Mouse (Mus musculus): ENCODE results near the gene Trmt10c. TPM values are rescaled to one million over a fixed set of nuclear protein-coding genes. Genes with fewer than 3 reads are reported as not detected.

Gene Trmt10c
- polyA plus RNA-seq, 1 experiment from 2014 or later, result 24.3 TPM

DNA sequence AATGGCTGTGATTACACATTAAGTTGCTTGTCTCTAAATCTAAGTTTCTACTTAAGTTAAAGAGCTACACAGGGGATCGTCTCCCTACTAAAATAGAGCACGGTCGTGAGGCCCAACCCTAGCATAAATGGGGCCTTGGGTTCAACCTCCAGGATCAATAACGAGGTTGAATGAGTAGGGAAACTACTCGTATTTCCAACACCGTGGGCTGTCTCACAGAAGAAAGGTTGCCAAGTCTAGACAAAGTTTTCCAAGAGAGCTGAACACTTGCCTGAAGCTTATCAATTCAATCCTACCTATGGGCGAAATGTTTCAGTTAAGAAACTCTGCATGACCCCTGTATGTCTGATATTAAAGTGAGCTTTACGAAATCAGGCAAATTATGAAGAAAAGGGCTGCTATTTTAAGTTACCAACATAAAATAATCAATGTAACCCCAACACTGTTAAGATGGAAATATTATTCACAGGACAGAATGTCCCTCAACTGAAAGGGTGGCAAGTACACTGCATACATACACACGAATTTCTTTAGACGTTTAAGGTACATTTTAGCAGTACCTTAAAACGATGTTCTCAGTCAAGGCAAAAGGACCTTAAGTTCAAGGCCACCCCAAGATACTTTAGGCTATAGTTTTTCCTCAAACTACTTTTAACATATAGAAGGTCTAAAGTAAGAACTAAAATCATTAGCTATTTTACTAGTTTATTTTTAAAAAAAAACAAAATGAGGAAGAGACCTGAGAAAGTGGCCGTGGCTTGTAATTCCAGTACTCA is 9.6 kb downstream of the Trmt10c start:
- Histone ChIP-seq H3K27ac (ENCODE audit: low read length) (no peak overlapping the region), H3K9ac (ENCODE audit: low read length) (peak overlapping the region; percentile 99)
- 29% methylated on average over 12 of the region's 12 CpGs for WGBS

GRCm38 (mm10) chr16:56019660-56020059 is 18.0 kb downstream of the Trmt10c start:
- Histone ChIP-seq H3K9ac (ENCODE audit: low read length) (no peak overlapping the region), H3K9me3 (replicated peaks; ENCODE audit: control insufficient read depth, low read length) (no peaks in the 10 kb centered on the region), H3K4me1 (ENCODE audit: control insufficient read depth, insufficient read depth, low read length) (no peaks in the 10 kb centered on the region), H3K27ac (ENCODE audit: low read length) (no peak overlapping the region), H3K36me3 (ENCODE audit: control insufficient read depth, insufficient read depth) (peaks cover 44% of the 10 kb centered on the region), H3K4me3 (ENCODE audit: low read length) (no peak overlapping the region), H3K4me2 (ENCODE audit: low read depth, low read length) (no peak overlapping the region), H3K27me3 (ENCODE audit: control insufficient read depth, insufficient read depth, low read length) (no peaks in the 10 kb centered on the region)
- 91% methylated on average over 7 of the region's 7 CpGs for WGBS
- no peak for ATAC-seq (replicated peaks; ENCODE audit: extremely low read depth, insufficient read depth, low FRiP score)

More for the DNA sequence above, 9.6 kb downstream of the Trmt10c start:
- no peaks in the 10 kb centered on the region for H3K27me3 ChIP-seq (ENCODE audit: control insufficient read depth, insufficient read depth, low read length)
- no peak for ATAC-seq (replicated peaks; ENCODE audit: extremely low read depth, insufficient read depth, low FRiP score)
- peaks cover 14% of the 10 kb centered on the region for H3K36me3 ChIP-seq (ENCODE audit: control insufficient read depth, insufficient read depth)
- H3K4me3 ChIP-seq (ENCODE audit: low read length), result peak overlapping the region; percentile 97
- peak overlapping the region; percentile 93 for H3K4me2 ChIP-seq (ENCODE audit: low read depth, low read length)
- H3K4me1 ChIP-seq (ENCODE audit: control insufficient read depth, insufficient read depth, low read length), result peaks cover 15% of the 10 kb centered on the region
- no peaks in the 10 kb centered on the region for H3K9me3 ChIP-seq (replicated peaks; ENCODE audit: control insufficient read depth, low read length)

GRCm38 (mm10) chr16:56014076-56014475 is 23.5 kb downstream of the Trmt10c start:
- H3K9me3 ChIP-seq (replicated peaks; ENCODE audit: control insufficient read depth, low read length), result no peaks in the 10 kb centered on the region; the same call in 1 of the 2 replicates
- no peaks in the 10 kb centered on the region for H3K27me3 ChIP-seq (ENCODE audit: control insufficient read depth, insufficient read depth, low read length)
- ATAC-seq (replicated peaks; ENCODE audit: extremely low read depth, insufficient read depth, low FRiP score), result no peak
- H3K4me1 ChIP-seq (ENCODE audit: control insufficient read depth, insufficient read depth, low read length), result no peaks in the 10 kb centered on the region
- WGBS, result 81% methylated on average over 7 of the region's 7 CpGs
- no peak overlapping the region for H3K4me3 ChIP-seq (ENCODE audit: low read length)
- no peak overlapping the region for H3K4me2 ChIP-seq (ENCODE audit: low read depth, low read length)
- H3K36me3 ChIP-seq (ENCODE audit: control insufficient read depth, insufficient read depth), result peaks cover 37% of the 10 kb centered on the region
- H3K9ac ChIP-seq (ENCODE audit: low read length), result no peak overlapping the region
- no peak overlapping the region for H3K27ac ChIP-seq (ENCODE audit: low read length)

GRCm38 (mm10) chr16:56012789-56013743 is 24.6 kb downstream of the Trmt10c start:
- Histone ChIP-seq H3K9ac (ENCODE audit: low read length) (no peak overlapping the region), H3K4me1 (ENCODE audit: control insufficient read depth, insufficient read depth, low read length) (no peaks in the 10 kb centered on the region), H3K4me3 (ENCODE audit: low read length) (no peak overlapping the region), H3K4me2 (ENCODE audit: low read depth, low read length) (no peak overlapping the region), H3K27me3 (ENCODE audit: control insufficient read depth, insufficient read depth, low read length) (no peaks in the 10 kb centered on the region), H3K27ac (ENCODE audit: low read length) (no peak overlapping the region), H3K9me3 (replicated peaks; ENCODE audit: control insufficient read depth, low read length) (no peaks in the 10 kb centered on the region; the same call in 1 of the 2 replicates), H3K36me3 (ENCODE audit: control insufficient read depth, insufficient read depth) (peaks cover 28% of the 10 kb centered on the region)
- WGBS, result 88% methylated on average over 10 of the region's 10 CpGs
- no peak for ATAC-seq (replicated peaks; ENCODE audit: extremely low read depth, insufficient read depth, low FRiP score)

- no peaks in the 10 kb centered on the region; the same call in 1 of the 2 replicates for H3K9me3 ChIP-seq (replicated peaks; ENCODE audit: control insufficient read depth, low read length)
- H3K4me2 ChIP-seq (ENCODE audit: low read depth, low read length), result no peak overlapping the region
- H3K4me3 ChIP-seq (ENCODE audit: low read length), result no peak overlapping the region
- no peak overlapping the region for H3K9ac ChIP-seq (ENCODE audit: low read length)
- 96% methylated on average over 1 of the region's 1 CpGs for WGBS
- peaks cover 33% of the 10 kb centered on the region for H3K36me3 ChIP-seq (ENCODE audit: control insufficient read depth, insufficient read depth)
- no peaks in the 10 kb centered on the region for H3K27me3 ChIP-seq (ENCODE audit: control insufficient read depth, insufficient read depth, low read length)
- H3K27ac ChIP-seq (ENCODE audit: low read length), result no peak overlapping the region
- H3K4me1 ChIP-seq (ENCODE audit: control insufficient read depth, insufficient read depth, low read length), result no peaks in the 10 kb centered on the region
- ATAC-seq (replicated peaks; ENCODE audit: extremely low read depth, insufficient read depth, low FRiP score), result no peak
These were observed 28.8 kb downstream of the Trmt10c start for GRCm38 (mm10) chr16:56008862-56009261.

GRCm38 (mm10) chr16:56006798-56007197 is 30.8 kb downstream of the Trmt10c start:
- Histone ChIP-seq H3K4me2 (ENCODE audit: low read depth, low read length) (no peak overlapping the region), H3K4me3 (ENCODE audit: low read length) (no peak overlapping the region), H3K36me3 (ENCODE audit: control insufficient read depth, insufficient read depth) (peaks cover 29% of the 10 kb centered on the region), H3K27me3 (ENCODE audit: control insufficient read depth, insufficient read depth, low read length) (no peaks in the 10 kb centered on the region), H3K9me3 (replicated peaks; ENCODE audit: control insufficient read depth, low read length) (no peaks in the 10 kb centered on the region), H3K4me1 (ENCODE audit: control insufficient read depth, insufficient read depth, low read length) (no peaks in the 10 kb centered on the region), H3K27ac (ENCODE audit: low read length) (no peak overlapping the region), H3K9ac (ENCODE audit: low read length) (no peak overlapping the region)
- 80% methylated on average over 11 of the region's 11 CpGs for WGBS
- ATAC-seq (replicated peaks; ENCODE audit: extremely low read depth, insufficient read depth, low FRiP score), result no peak

GRCm38 (mm10) chr16:55994235-55994634 is 43.4 kb downstream of the Trmt10c start:
- Histone ChIP-seq H3K27me3 (ENCODE audit: control insufficient read depth, insufficient read depth, low read length) (no peaks in the 10 kb centered on the region), H3K27ac (ENCODE audit: low read length) (no peak overlapping the region), H3K36me3 (ENCODE audit: control insufficient read depth, insufficient read depth) (peaks cover 32% of the 10 kb centered on the region), H3K9me3 (replicated peaks; ENCODE audit: control insufficient read depth, low read length) (no peaks in the 10 kb centered on the region), H3K4me3 (ENCODE audit: low read length) (no peak overlapping the region), H3K4me1 (ENCODE audit: control insufficient read depth, insufficient read depth, low read length) (no peaks in the 10 kb centered on the region), H3K4me2 (ENCODE audit: low read depth, low read length) (no peak overlapping the region), H3K9ac (ENCODE audit: low read length) (no peak overlapping the region)
- ATAC-seq (replicated peaks; ENCODE audit: extremely low read depth, insufficient read depth, low FRiP score), result no peak
- 90% methylated on average over 2 of the region's 2 CpGs for WGBS

DNA sequence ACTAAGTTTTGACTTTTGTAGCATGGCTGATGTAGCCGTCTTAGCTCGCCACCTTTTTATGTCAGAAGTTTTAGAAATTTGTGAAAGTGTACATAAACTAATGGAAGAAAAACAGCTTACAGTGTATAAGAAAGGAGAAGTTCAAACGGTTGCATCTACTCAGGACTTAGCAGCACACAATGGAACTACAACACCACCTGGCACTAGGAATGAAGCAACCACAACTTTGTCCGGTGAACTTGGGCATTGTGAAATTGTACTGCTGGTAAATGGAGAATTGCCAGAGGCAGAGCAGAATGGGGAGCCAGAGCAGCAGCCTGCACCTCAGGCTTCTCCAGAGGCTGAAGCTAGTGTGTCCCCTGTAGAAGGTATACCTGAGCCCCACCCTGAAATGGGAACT is 47.3 kb downstream of the Trmt10c start:
- H3K4me2 ChIP-seq (ENCODE audit: low read depth, low read length), result no peak overlapping the region
- no peak for ATAC-seq (replicated peaks; ENCODE audit: extremely low read depth, insufficient read depth, low FRiP score)

GRCm38 (mm10) chr16:55986001-55986400 is 51.6 kb downstream of the Trmt10c start:
- Histone ChIP-seq H3K36me3 (ENCODE audit: control insufficient read depth, insufficient read depth) (peaks cover 27% of the 10 kb centered on the region), H3K4me3 (ENCODE audit: low read length) (no peak overlapping the region), H3K4me2 (ENCODE audit: low read depth, low read length) (no peak overlapping the region), H3K27ac (ENCODE audit: low read length) (no peak overlapping the region), H3K27me3 (ENCODE audit: control insufficient read depth, insufficient read depth, low read length) (no peaks in the 10 kb centered on the region), H3K9me3 (replicated peaks; ENCODE audit: control insufficient read depth, low read length) (no peaks in the 10 kb centered on the region), H3K4me1 (ENCODE audit: control insufficient read depth, insufficient read depth, low read length) (no peaks in the 10 kb centered on the region), H3K9ac (ENCODE audit: low read length) (no peak overlapping the region)
- ATAC-seq (replicated peaks; ENCODE audit: extremely low read depth, insufficient read depth, low FRiP score), result no peak
- WGBS, result 87% methylated on average over 3 of the region's 3 CpGs

More for the DNA sequence above, 47.3 kb downstream of the Trmt10c start:
- 94% methylated on average over 4 of the region's 4 CpGs for WGBS
- no peak overlapping the region for H3K9ac ChIP-seq (ENCODE audit: low read length)
- H3K4me1 ChIP-seq (ENCODE audit: control insufficient read depth, insufficient read depth, low read length), result no peaks in the 10 kb centered on the region
- H3K36me3 ChIP-seq (ENCODE audit: control insufficient read depth, insufficient read depth), result peaks cover 25% of the 10 kb centered on the region
- no peaks in the 10 kb centered on the region for H3K9me3 ChIP-seq (replicated peaks; ENCODE audit: control insufficient read depth, low read length)
- H3K4me3 ChIP-seq (ENCODE audit: low read length), result no peak overlapping the region
- H3K27me3 ChIP-seq (ENCODE audit: control insufficient read depth, insufficient read depth, low read length), result no peaks in the 10 kb centered on the region
- H3K27ac ChIP-seq (ENCODE audit: low read length), result no peak overlapping the region

Data from heart, embryonic 16.5 days (tissue).